Mouse (Mus musculus): ENCODE results near the gene Chka.

Gene Chka

DNA sequence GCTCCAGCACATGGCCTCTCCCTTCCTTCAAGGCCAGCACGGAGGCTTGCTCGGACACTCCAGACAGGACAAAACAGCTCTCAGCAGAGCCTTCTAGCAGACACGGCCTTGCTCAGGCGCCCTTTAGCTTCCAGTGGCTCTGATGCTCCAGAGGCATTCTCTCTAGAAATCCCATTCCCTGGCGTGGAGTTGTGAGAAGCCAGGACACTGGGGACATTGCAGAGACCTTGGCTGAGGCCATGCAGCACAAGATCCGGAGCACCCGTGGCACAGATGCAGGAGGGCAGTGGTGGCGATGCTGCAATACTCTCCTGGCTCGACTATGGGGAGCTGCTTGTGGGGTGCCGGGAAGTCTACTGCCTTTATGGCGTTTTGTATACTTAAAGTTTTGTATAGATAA is 65.2 kb downstream of the Chka start:
- DNase-seq (ENCODE audit: low read depth, low spot score), result no peak

DNA sequence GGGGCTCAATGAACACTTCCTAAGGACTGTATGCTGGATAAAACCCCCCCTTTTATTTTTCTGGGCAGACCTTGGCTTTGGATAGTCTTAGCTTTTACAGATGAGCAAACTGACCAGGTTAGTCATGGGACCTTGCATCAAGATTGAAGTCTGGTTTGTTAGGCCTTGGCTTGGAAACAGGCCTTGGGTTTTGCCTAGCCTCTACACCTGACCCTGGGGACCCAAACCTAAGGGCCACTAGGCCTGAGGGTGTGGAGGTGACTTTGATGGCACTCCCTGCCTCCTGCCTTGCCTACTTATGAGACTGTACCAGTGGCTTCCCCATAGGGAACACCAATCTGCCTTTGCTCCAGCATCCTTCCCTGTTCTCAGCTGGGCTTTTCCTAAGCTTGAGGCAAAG is 68.4 kb downstream of the Chka start:
- DNase-seq (ENCODE audit: low read depth, low spot score), result no peak

GRCm38 (mm10) chr19:3922661-3923371 is 71.2 kb downstream of the Chka start:
- DNase-seq (ENCODE audit: low read depth, low spot score), result no peak

GRCm38 (mm10) chr19:3923586-3923985 is 72.0 kb downstream of the Chka start:
- DNase-seq (ENCODE audit: low read depth, low spot score), result no peak

- DNase-seq (ENCODE audit: low read depth, low spot score), result no peak
Measured at GRCm38 (mm10) chr19:3924190-3924589, 72.6 kb downstream of the Chka start.

GRCm38 (mm10) chr19:3924868-3925267 is 73.3 kb downstream of the Chka start:
- no peak for DNase-seq (ENCODE audit: low read depth, low spot score)

DNA sequence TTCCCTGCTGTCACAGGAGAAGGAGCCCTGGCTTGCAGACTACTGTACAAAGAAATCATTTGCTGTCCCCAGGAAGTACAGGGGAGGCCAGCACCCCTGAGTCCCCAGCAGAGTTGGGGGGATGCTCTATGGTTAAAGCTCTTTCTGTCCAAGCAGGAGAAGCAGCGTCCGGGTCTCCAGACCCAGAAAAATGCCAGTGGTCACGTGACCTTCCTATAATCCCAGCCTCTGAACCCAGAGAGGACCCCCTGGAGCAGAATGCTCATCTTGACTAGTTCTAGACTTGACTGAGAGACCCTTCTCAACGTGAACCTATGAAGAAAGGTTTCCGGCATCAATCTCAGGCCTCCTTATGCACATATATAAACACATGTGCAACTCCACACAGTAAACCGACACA is 74.3 kb downstream of the Chka start:
- no peak for DNase-seq (ENCODE audit: low read depth, low spot score)

DNA sequence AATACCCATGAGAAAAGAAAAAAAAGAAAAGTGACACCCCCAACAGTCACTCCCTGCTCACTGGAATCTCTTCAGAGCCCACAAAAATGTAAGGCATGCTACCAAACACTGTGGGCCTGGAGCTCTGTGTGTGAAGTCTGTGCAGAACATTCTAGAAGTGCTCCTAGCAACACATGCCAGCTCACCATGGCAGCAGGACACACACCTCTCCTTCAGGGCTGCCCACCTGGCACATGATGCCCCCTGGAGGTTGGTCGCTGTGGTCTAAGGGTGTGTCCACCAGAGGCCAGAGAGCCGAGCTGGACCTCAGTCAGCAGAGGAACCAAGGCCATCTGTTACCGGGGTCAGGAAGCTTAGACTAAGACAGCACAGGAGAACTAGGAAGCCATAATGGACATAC is 74.7 kb downstream of the Chka start:
- DNase-seq (ENCODE audit: low read depth, low spot score), result no peak

GRCm38 (mm10) chr19:3926685-3927084 is 75.1 kb downstream of the Chka start:
- DNase-seq (ENCODE audit: low read depth, low spot score), result no peak

GRCm38 (mm10) chr19:3927989-3928388 is 76.4 kb downstream of the Chka start:
- DNase-seq (ENCODE audit: low read depth, low spot score), result no peak

DNA sequence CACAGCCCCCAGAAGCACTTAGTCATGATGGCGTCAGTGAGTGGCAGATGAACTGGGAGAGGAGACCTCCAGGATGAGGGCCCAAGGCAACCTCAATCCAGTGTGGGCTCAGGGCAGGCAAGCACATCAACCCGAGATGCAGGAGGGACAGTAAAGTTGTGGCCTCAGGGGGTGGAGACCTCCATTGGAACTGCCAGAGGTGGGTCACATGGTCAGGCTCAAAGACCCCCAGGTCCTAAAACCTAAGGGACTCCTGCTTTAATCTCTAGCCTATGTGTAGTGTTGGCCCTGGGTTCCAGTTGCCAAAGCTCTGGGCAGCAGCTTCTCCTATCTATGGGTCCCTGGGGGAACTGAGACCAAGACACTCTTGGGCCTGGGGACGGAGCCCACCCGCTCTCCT is 77.2 kb downstream of the Chka start:
- DNase-seq (ENCODE audit: low read depth, low spot score), result no peak

- DNase-seq (ENCODE audit: low read depth, low spot score), result no peak
Measured at GRCm38 (mm10) chr19:3929211-3929941, 77.8 kb downstream of the Chka start, which contains the start of gene Aldh3b1. Gene Aldh3b1, minus strand, starts transcription at chr19:3929808.

DNA sequence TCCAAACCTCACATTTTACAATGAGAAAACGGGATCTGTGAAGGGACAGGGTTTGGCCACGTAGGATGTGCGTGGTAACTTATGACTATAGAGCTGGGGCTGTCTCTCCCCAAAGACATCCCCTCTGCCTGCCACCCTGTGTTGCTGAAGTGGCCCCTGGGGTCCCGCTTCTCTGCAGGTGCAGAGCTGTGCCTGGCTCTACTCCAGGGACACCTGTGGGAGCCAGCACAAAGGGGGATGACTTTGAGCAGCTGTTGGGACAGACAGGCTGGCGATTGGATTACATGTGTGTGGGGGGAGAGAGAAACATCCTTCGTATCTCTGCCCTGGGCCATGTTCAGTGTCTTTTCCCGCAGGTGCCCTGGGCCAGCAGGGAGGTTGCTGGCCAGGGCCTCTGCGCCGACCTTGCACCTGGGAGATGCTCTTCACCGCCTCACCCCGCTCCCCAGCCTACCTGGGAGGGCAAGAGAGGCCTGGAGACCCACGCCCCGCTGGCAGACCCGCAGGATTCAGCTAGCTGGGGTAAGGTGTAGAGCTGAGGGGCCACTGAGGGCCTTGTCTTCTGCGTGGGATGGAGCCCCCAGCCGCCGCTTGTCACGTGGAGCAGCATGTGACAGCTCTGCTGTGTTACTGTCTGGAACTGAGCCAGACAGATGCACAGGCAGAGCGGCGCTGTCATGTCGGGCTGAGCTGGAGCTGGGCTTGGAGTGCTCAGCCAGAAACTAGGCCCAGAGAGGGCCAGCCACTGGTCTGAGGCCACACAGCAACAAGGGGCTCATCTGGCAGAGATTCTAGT is 78.9 kb downstream of the Chka start:
- no peak for DNase-seq (ENCODE audit: low read depth, low spot score)

DNA sequence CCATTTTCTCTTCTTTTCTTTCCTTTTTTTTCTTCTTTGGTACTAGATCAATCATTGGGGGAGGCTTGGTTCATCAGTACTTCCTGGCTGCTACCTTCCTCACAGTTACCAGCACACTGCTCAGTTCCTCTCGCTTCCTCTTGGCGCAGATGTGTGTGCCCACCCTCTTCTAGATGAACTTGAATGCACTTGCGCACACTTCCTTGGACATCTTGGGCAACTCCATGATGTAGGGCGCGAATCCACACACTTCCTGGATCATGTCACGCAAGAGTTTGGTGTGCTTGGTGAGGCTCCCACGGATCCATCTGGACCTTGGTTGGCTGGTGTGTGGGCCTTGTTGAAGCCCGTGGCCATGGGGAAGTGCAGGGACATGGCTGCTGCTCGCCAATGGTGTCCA is 80.1 kb downstream of the Chka start:
- DNase-seq (ENCODE audit: low read depth, low spot score), result no peak

DNA sequence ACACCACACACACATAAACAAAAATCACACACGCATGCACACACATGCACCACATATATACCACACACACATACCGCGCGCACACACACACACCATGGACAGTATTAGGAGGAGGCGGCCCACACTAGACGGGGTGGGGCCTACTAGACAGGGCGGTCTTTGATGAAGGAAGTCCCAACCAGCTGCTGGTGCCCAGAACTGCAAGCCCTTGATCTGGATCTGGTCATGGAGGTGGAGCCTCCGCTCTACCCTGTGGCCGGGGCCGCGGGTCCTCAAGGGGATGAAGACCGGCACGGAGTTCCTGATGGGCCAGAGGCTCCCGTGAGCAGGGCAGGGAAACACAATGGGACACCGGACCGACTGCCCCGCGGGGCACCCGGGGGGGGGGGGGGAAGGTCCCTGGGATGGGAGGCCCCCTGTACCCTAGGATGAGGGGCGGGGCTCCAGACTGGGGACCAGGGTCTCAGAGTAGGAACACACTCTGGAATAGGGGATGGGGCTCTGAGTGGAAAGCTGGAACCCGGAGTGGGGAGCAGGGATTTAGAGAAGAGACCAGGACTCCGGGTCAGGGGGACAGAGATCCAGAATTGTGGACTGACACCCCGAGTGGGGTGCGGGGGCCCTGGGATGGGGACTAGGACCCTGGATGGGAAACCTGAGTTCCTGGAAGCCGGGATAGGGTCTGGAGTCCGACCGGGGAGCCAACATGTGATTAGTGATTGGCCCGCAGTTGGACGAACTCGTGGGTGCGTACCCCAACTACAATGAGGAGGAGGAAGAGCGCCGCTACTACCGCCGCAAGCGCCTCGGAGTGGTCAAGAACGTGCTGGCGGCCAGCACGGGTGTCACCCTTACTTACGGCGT is 83.7 kb downstream of the Chka start, which contains the start of gene Unc93b1:
Gene Unc93b1, plus strand, starts transcription at position 155 of the 864 bp plus-strand sequence.
- peak; percentile 77 for DNase-seq (ENCODE audit: low read depth, low spot score)

DNA sequence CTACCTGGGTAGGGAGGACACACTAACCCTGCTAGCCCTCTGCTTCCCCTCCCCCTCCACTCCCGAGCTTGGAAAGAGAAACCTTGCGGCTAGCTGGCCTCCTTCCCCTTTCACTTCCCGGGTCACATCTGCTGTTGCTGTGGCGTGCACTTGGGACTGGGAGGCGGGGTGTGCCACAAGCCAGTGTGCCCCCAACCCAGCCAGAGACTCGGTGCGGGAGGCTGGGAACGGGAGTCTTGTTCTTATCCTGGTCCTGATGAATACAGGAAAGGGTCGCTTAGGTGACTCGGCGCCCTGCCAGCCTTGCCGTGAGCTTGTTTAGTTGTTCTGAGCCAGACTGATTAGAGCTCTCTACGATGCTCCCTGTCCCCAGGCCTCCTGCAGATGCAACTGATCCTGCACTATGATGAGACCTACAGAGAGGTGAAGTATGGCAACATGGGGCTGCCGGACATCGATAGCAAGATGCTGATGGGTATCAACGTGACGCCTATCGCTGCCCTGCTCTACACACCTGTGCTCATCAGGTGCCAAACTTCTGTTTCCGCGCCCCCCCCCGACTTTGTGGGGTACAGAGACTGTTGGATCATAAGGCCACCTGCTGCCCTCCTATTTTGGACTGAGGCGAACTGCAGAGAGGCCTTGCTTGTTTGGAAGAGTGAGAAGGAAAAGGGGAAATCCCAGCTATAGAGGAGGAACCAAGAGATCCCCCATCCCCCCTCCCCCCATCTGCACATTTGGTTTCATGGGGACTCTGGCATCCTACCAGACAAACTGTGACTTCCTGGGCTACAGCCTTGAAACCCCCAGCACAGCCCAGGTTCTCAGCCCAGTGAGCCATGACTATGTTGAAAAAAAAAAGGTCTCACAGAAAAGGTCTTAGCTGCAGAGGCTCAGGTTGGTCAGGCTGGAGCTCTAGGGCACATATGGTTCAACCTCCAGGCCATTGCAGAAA is 84.6 kb downstream of the Chka start:
- DNase-seq (ENCODE audit: low read depth, low spot score), result peak; percentile 66

DNA sequence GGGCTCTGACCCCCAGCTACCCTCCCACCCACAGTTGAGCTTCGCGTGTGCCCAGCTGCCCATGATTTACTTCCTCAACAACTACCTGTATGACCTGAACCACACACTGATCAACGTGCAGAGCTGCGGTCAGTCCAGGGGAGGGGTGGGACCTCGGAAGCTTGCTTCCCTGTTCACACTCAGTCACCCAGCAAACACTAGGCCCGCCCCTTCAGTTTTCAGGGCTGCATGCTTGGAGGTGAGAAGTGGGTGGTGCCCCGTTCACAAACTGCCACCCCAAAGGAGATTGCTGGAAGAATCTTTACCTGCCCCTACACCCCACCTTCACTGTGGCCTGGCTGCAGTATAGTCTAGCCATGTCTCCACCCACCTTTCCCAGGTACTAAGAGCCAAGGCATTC is 90.7 kb downstream of the Chka start:
- no peak for DNase-seq (ENCODE audit: low read depth, low spot score)

GRCm38 (mm10) chr19:3942986-3943735 is 91.6 kb downstream of the Chka start:
- peak; percentile 80 for DNase-seq (ENCODE audit: low read depth, low spot score)
